Mouse (Mus musculus) neural tube, embryonic 11.5 days (tissue): ENCODE results near the gene Tmem56. TPM values are rescaled to one million over a fixed set of nuclear protein-coding genes. Genes with fewer than 3 reads are reported as not detected.

Source experiments
- ATAC-seq: fragments of 200-750 bp; cut with Nextera tagmentation; 2 replicates; pipeline ENCODE4 v1.8.0; 2017; ENCODE audit warnings: moderate number of reproducible peaks, mild to moderate bottlenecking, moderate TSS enrichment, moderate library complexity; ENCODE audit not compliant: insufficient read depth, low FRiP score, low TSS enrichment
- DNase-seq: peaks from one replicate; pipeline ENCODE4 v3.0.0-alpha.2; 2015; ENCODE audit warnings: low spot score
- H3K27ac ChIP-seq: fragments of 300-500 bp; sonication (generic); 2 replicates; pipeline ENCODE4 v1.5.1; 2014; ENCODE audit warnings: low read depth, mild to moderate bottlenecking, low read length
- H3K27me3 ChIP-seq: fragments of 300-500 bp; sonication (generic); 2 replicates; pipeline ENCODE4 v1.6.1; 2014; ENCODE audit warnings: mild to moderate bottlenecking, low read length, mixed read lengths; ENCODE audit not compliant: control insufficient read depth, insufficient read depth
- H3K36me3 ChIP-seq: fragments of 300-500 bp; sonication (generic); 2 replicates; pipeline ENCODE4 v1.6.1; 2014; ENCODE audit warnings: mild to moderate bottlenecking, low read length, moderate library complexity, mixed read lengths; ENCODE audit not compliant: control insufficient read depth, insufficient read depth
- H3K4me1 ChIP-seq: fragments of 300-500 bp; sonication (generic); 2 replicates; pipeline ENCODE4 v1.6.1; 2014; ENCODE audit warnings: low read length, mixed read lengths; ENCODE audit not compliant: control insufficient read depth, insufficient read depth
- H3K4me2 ChIP-seq: fragments of 300-500 bp; sonication (generic); 2 replicates; pipeline ENCODE4 v1.6.1; 2014; ENCODE audit warnings: low read depth, mild to moderate bottlenecking, moderate library complexity
- H3K4me3 ChIP-seq: fragments of 300-500 bp; sonication (generic); 2 replicates; pipeline ENCODE4 v1.5.1; 2014; ENCODE audit warnings: low read depth, low read length
- H3K9ac ChIP-seq: fragments of 300-500 bp; sonication (generic); 2 replicates; pipeline ENCODE4 v1.6.1; 2014; ENCODE audit warnings: mild to moderate bottlenecking, low read length
- H3K9me3 ChIP-seq: fragments of 300-500 bp; sonication (generic); 2 replicates; pipeline ENCODE4 v1.6.1; 2016; ENCODE audit warnings: low read length; ENCODE audit not compliant: control insufficient read depth
- WGBS: fragments of 180-500 bp; shearing (Covaris S2); extraction: QIAGEN DNeasy Blood & Tissue Kit; methylation state at CpG from one replicate; pipeline ENCODE4 v1.1.7; 2014; 5-methylcytosine and 5-hydroxymethylcytosine counted together
- polyA plus RNA-seq: library from polyadenylated mRNA; unstranded; fragments of >200 nt; fragmentation: Nextera tagmentation; extraction: Ambion mirVana; gene quantifications from 2 replicates; pipeline ENCODE4 v1.2.1, GENCODE M21; 2014

Tmem56 gene
- polyA plus RNA-seq, 1 experiment from 2014 or later = 1.1 TPM

- 91% methylated on average over 19 of the region's 19 CpGs for WGBS
- no peak for ATAC-seq
Measured at GRCm38 (mm10) chr3:121206202-121206882, 76.6 kb downstream of the Tmem56 start.

GRCm38 (mm10) chr3:121202638-121203037 is 80.3 kb downstream of the Tmem56 start:
- Histone ChIP-seq H3K27me3 (no peaks in the 10 kb centered on the region), H3K4me2 (no peak overlapping the region), H3K9me3 (no peaks in the 10 kb centered on the region), H3K27ac (no peak overlapping the region), H3K4me3 (no peak overlapping the region), H3K4me1 (0 out of 2 replicates have a peak, but pooled peaks cover 3% of the 10 kb centered on the region), H3K36me3 (no peaks in the 10 kb centered on the region), H3K9ac (no peak overlapping the region)
- WGBS = 85% methylated on average over 2 of the region's 2 CpGs
- ATAC-seq (no peak), DNase-seq (no peak)

More at GRCm38 (mm10) chr3:121206202-121206882, 76.6 kb downstream of the Tmem56 start:
- no peaks in the 10 kb centered on the region for H3K36me3 ChIP-seq
- no peak overlapping the region for H3K27ac ChIP-seq
- no peak overlapping the region for H3K4me2 ChIP-seq
- H3K9me3 ChIP-seq = no peaks in the 10 kb centered on the region
- H3K9ac ChIP-seq = no peak overlapping the region
- no peaks in the 10 kb centered on the region for H3K27me3 ChIP-seq
- DNase-seq = no peak
- no peak overlapping the region for H3K4me3 ChIP-seq
- H3K4me1 ChIP-seq = no peaks in the 10 kb centered on the region

GRCm38 (mm10) chr3:121201012-121201747 is 81.7 kb downstream of the Tmem56 start:
- Histone ChIP-seq H3K36me3 (no peaks in the 10 kb centered on the region), H3K4me1 (0 out of 2 replicates have a peak, but pooled peaks cover 3% of the 10 kb centered on the region), H3K4me3 (no peak overlapping the region), H3K27ac (no peak overlapping the region), H3K4me2 (no peak overlapping the region), H3K9me3 (no peaks in the 10 kb centered on the region), H3K27me3 (no peaks in the 10 kb centered on the region), H3K9ac (no peak overlapping the region)
- DNase-seq (no peak), ATAC-seq (no peak)
- WGBS = 62% methylated on average over 11 of the region's 11 CpGs

GRCm38 (mm10) chr3:121189199-121189598 is 93.7 kb downstream of the Tmem56 start:
- no peaks in the 10 kb centered on the region for H3K27me3 ChIP-seq
- no peak overlapping the region for H3K27ac ChIP-seq
- DNase-seq (no peak), ATAC-seq (no peak)
- H3K4me3 ChIP-seq = no peak overlapping the region
- no peak overlapping the region for H3K4me2 ChIP-seq
- H3K36me3 ChIP-seq = no peaks in the 10 kb centered on the region
- H3K9ac ChIP-seq = no peak overlapping the region
- no peaks in the 10 kb centered on the region for H3K9me3 ChIP-seq
- H3K4me1 ChIP-seq = no peaks in the 10 kb centered on the region
- 92% methylated on average over 2 of the region's 2 CpGs for WGBS

GRCm38 (mm10) chr3:121187510-121187909 is 95.4 kb downstream of the Tmem56 start:
- Histone ChIP-seq H3K9me3 (no peaks in the 10 kb centered on the region), H3K4me3 (no peak overlapping the region), H3K9ac (no peak overlapping the region), H3K4me2 (no peak overlapping the region), H3K27me3 (no peaks in the 10 kb centered on the region), H3K36me3 (no peaks in the 10 kb centered on the region), H3K4me1 (no peaks in the 10 kb centered on the region), H3K27ac (no peak overlapping the region)
- ATAC-seq = no peak
- 92% methylated on average over 7 of the region's 7 CpGs for WGBS
- DNase-seq = no peak

- 92% methylated on average over 3 of the region's 3 CpGs for WGBS
- Histone ChIP-seq H3K9me3 (no peaks in the 10 kb centered on the region), H3K9ac (no peak overlapping the region), H3K4me1 (no peaks in the 10 kb centered on the region), H3K4me3 (no peak overlapping the region), H3K27me3 (no peaks in the 10 kb centered on the region), H3K4me2 (no peak overlapping the region), H3K27ac (no peak overlapping the region), H3K36me3 (no peaks in the 10 kb centered on the region)
- DNase-seq (no peak), ATAC-seq (no peak)
Measured at GRCm38 (mm10) chr3:121186925-121187324, 96.0 kb downstream of the Tmem56 start.

GRCm38 (mm10) chr3:121185197-121185596 is 97.7 kb downstream of the Tmem56 start:
- no peak overlapping the region for H3K4me3 ChIP-seq
- 89% methylated on average over 3 of the region's 3 CpGs for WGBS
- no peak overlapping the region for H3K27ac ChIP-seq
- H3K4me1 ChIP-seq = no peaks in the 10 kb centered on the region
- no peaks in the 10 kb centered on the region for H3K27me3 ChIP-seq
- H3K9ac ChIP-seq = no peak overlapping the region
- H3K4me2 ChIP-seq = no peak overlapping the region
- H3K36me3 ChIP-seq = no peaks in the 10 kb centered on the region
- H3K9me3 ChIP-seq = no peaks in the 10 kb centered on the region
- ATAC-seq (no peak), DNase-seq (no peak)

- no peaks in the 10 kb centered on the region for H3K36me3 ChIP-seq
- no peaks in the 10 kb centered on the region for H3K9me3 ChIP-seq
- no peak overlapping the region for H3K27ac ChIP-seq
- 78% methylated on average over 1 of the region's 1 CpGs for WGBS
- no peak overlapping the region for H3K4me2 ChIP-seq
- ATAC-seq = no peak
- no peak overlapping the region for H3K4me3 ChIP-seq
- no peak overlapping the region for H3K9ac ChIP-seq
- no peak for DNase-seq
- no peaks in the 10 kb centered on the region for H3K4me1 ChIP-seq
- H3K27me3 ChIP-seq = no peaks in the 10 kb centered on the region
Measured at GRCm38 (mm10) chr3:121176011-121176410, 106.9 kb downstream of the Tmem56 start.
